In genomic region chr11:50207344-50207743, GRCm38 (mm10) we compare ENCODE assay signal across 23 mouse cellular contexts. TPM values are rescaled to one million over a fixed set of nuclear protein-coding genes. Genes with fewer than 3 reads are reported as not detected.
A peak's percentile ranks its signal among the peaks of the same experiment; 100 is the strongest.
DNase-seq lines count a peak whose midpoint lies in the region; ATAC-seq and TF ChIP-seq lines count a peak whose summit lies in the region.
"Had no signal": no experiment of that assay in that cellular context is flagged by ENCODE, and none has a peak within 500 bp of the region (broad histone marks: within the 10 kb centered on the region; RNA-seq: fewer than 3 reads in every experiment).

No protein-coding gene starts in this region.

- H3K9ac ChIP-seq in heart, embryonic 13.5 days = no peak overlapping the region
- no peak overlapping the region; the same call in 1 of the 2 replicates for H3K9ac ChIP-seq in heart, embryonic 12.5 days
- H3K9ac ChIP-seq in CH12.LX (ENCODE audit: insufficient read depth, low read depth) (0 out of 2 replicates have a peak overlapping the region, but pooled peaks have one; percentile 8), ES-E14 (ENCODE audit: insufficient read depth, low read depth, low read length, poor library complexity, severe bottlenecking) (no peak overlapping the region)
- no peak overlapping the region for H3K9ac ChIP-seq in hindbrain, embryonic 12.5 days
- H3K9ac ChIP-seq: embryonic facial prominence, embryonic 12.5 days; embryonic facial prominence, embryonic 15.5 days; hindbrain, embryonic 15.5 days had no signal

- H3K4me3 ChIP-seq in heart, embryonic 13.5 days = peak overlapping the region; percentile 96
- no peak overlapping the region for H3K4me3 ChIP-seq in heart, embryonic 12.5 days
- peak overlapping the region in 1 of 3 experiments; percentile 58 for H3K4me3 ChIP-seq in CH12.LX (replicated peaks in 1 of 3; ENCODE audit: low read depth in 2 of 3, low read length in 2 of 3, poor library complexity in 1 of 3)
- no peak overlapping the region for H3K4me3 ChIP-seq in ES-E14 (ENCODE audit: insufficient read depth in 1 of 2, low read depth in 1 of 2, low read length in 2 of 2, poor library complexity in 1 of 2, severe bottlenecking in 1 of 2)
- H3K4me3 ChIP-seq in hindbrain, embryonic 12.5 days = no peak overlapping the region
- H3K4me3 ChIP-seq: embryonic facial prominence, embryonic 12.5 days; embryonic facial prominence, embryonic 15.5 days; hindbrain, embryonic 15.5 days had no signal

- peaks cover 66% of the 10 kb centered on the region for H3K79me2 ChIP-seq in CH12.LX (replicated peaks; ENCODE audit: control insufficient read depth, extremely low read depth, insufficient read depth, poor library complexity, severe bottlenecking)

- H3K36me3 ChIP-seq in heart, embryonic 13.5 days = peaks cover 63% of the 10 kb centered on the region
- H3K36me3 ChIP-seq in heart, embryonic 12.5 days = peaks cover 62% of the 10 kb centered on the region
- H3K36me3 ChIP-seq in CH12.LX (replicated peaks in 1 of 2; ENCODE audit: control insufficient read depth in 1 of 2, insufficient read depth in 1 of 2, low read length in 1 of 2) (peaks cover 62 to 65% of the 10 kb centered on the region in 2 experiments), ES-E14 (ENCODE audit: control insufficient read depth, insufficient read depth, low read length, poor library complexity, severe bottlenecking) (peaks cover 54% of the 10 kb centered on the region)
- H3K36me3 ChIP-seq in hindbrain, embryonic 12.5 days = peaks cover 57% of the 10 kb centered on the region

- in situ Hi-C loops in CH12.LX (cut with MboI; ENCODE audit: low pct_ligation_motif_present, low pct_unique_long_range_greater_than_20kb, low sequenced_read_pairs) (no loop called here), ES-E14 (cut with MboI; ENCODE audit: low sequenced_read_pairs in 2 of 2, unreplicated experiment in 2 of 2) (no loop called here)

- no peak for TF ChIP-seq RAD21 in CH12.LX (IDR thresholded peaks at IDR 0.05; ENCODE audit: low read depth, low read length)

- no peak for ATAC-seq in heart, embryonic 13.5 days (ENCODE audit: extremely low read depth, insufficient number of reproducible peaks, low FRiP score, low TSS enrichment)
- ATAC-seq in heart, embryonic 12.5 days (ENCODE audit: insufficient number of reproducible peaks, low FRiP score) = no peak
- no peak for ATAC-seq in hindbrain, embryonic 12.5 days (ENCODE audit: low FRiP score)
- ATAC-seq: CD4-positive, CD25-positive, alpha-beta regulatory T cell, adult 4 months; forebrain, embryonic 14.5 days; intestine, postnatal 0 days; Patski had no signal

- dilution Hi-C loops in CH12.LX (cut with MboI; ENCODE audit: extremely low pct_ligation_motif_present, extremely low pct_unique_long_range_greater_than_20kb, low sequenced_read_pairs) = no loop called here

- H3K4me2 ChIP-seq in heart, embryonic 13.5 days = peak overlapping the region; percentile 87; the same call in 1 of the 2 replicates
- H3K4me2 ChIP-seq in heart, embryonic 12.5 days = no peak overlapping the region
- H3K4me2 ChIP-seq in CH12.LX (ENCODE audit: insufficient read depth, low read depth, poor library complexity, severe bottlenecking) = peak overlapping the region; percentile 85; the same call in 1 of the 2 replicates
- H3K4me2 ChIP-seq in hindbrain, embryonic 12.5 days (replicated peaks) = no peak overlapping the region
- H3K4me2 ChIP-seq: embryonic facial prominence, embryonic 12.5 days; embryonic facial prominence, embryonic 15.5 days; heart, embryonic 11.5 days; hindbrain, embryonic 15.5 days had no signal

- H3K27me3 ChIP-seq in heart, embryonic 13.5 days (replicated peaks) = no peaks in the 10 kb centered on the region
- no peaks in the 10 kb centered on the region for H3K27me3 ChIP-seq in heart, embryonic 12.5 days (replicated peaks)
- no peaks in the 10 kb centered on the region for H3K27me3 ChIP-seq in CH12.LX (replicated peaks)
- no peaks in the 10 kb centered on the region for H3K27me3 ChIP-seq in hindbrain, embryonic 12.5 days
- H3K27me3 ChIP-seq: embryonic facial prominence, embryonic 12.5 days; embryonic facial prominence, embryonic 15.5 days; hindbrain, embryonic 15.5 days; Patski had no signal

- no peaks in the 10 kb centered on the region for H3K9me3 ChIP-seq in heart, embryonic 13.5 days
- no peaks in the 10 kb centered on the region for H3K9me3 ChIP-seq in heart, embryonic 12.5 days (replicated peaks)
- H3K9me3 ChIP-seq in CH12.LX (replicated peaks; ENCODE audit: low read length) (no peaks in the 10 kb centered on the region), ES-E14 (ENCODE audit: control insufficient read depth, insufficient read depth, low read depth, low read length) (no peaks in the 10 kb centered on the region)
- no peaks in the 10 kb centered on the region for H3K9me3 ChIP-seq in hindbrain, embryonic 12.5 days (replicated peaks)
- H3K9me3 ChIP-seq: embryonic facial prominence, embryonic 12.5 days; embryonic facial prominence, embryonic 15.5 days; G1E; hindbrain, embryonic 15.5 days had no signal

- TF ChIP-seq POLR2A in CH12.LX (IDR thresholded peaks at IDR 0.05; ENCODE audit: low read depth, low read length) = no peak

- 94% methylated on average over 14 of the region's 14 CpGs for WGBS in heart, embryonic 13.5 days
- 99% methylated on average over 14 of the region's 14 CpGs for WGBS in heart, embryonic 12.5 days
- 95% methylated on average over 14 of the region's 14 CpGs for WGBS in hindbrain, embryonic 12.5 days

- H3K27ac ChIP-seq in heart, embryonic 13.5 days (replicated peaks) = no peak overlapping the region
- H3K27ac ChIP-seq in heart, embryonic 12.5 days (ENCODE audit: poor library complexity, severe bottlenecking) = no peak overlapping the region
- H3K27ac ChIP-seq in CH12.LX (ENCODE audit: insufficient read depth, low read depth) (no peak overlapping the region), ES-E14 (ENCODE audit: insufficient read depth, low read depth, low read length, poor library complexity, severe bottlenecking) (peak overlapping the region; percentile 14; the same call in 1 of the 2 replicates)
- H3K27ac ChIP-seq in hindbrain, embryonic 12.5 days = no peak overlapping the region
- H3K27ac ChIP-seq: embryonic facial prominence, embryonic 12.5 days; embryonic facial prominence, embryonic 15.5 days; hindbrain, embryonic 15.5 days had no signal

- peaks cover 34% of the 10 kb centered on the region for H3K4me1 ChIP-seq in heart, embryonic 13.5 days
- peaks cover 24% of the 10 kb centered on the region for H3K4me1 ChIP-seq in heart, embryonic 12.5 days (replicated peaks)
- H3K4me1 ChIP-seq in CH12.LX (ENCODE audit: control insufficient read depth in 1 of 2, insufficient read depth in 2 of 2) = peaks cover 18 to 53% of the 10 kb centered on the region in 2 experiments
- H3K4me1 ChIP-seq in ES-E14 (ENCODE audit: control insufficient read depth in 2 of 2, insufficient read depth in 2 of 2, low read length in 2 of 2, poor library complexity in 1 of 2) = peaks cover 5 to 10% of the 10 kb centered on the region in 2 experiments; a peak in 2 of 4 replicates
- H3K4me1 ChIP-seq in hindbrain, embryonic 12.5 days = peaks cover 17% of the 10 kb centered on the region

- TF ChIP-seq EP300 in CH12.LX (IDR thresholded peaks at IDR 0.05; ENCODE audit: low read length) = no peak

- TF ChIP-seq CTCF in CH12.LX (conservative IDR thresholded peaks at IDR 0.05 in 1 of 2, IDR thresholded peaks at IDR 0.05 in 1 of 2; ENCODE audit: low read depth in 2 of 2, low read length in 2 of 2) = no peak

- DNase-seq in CH12.LX (ENCODE audit: extremely low read depth) = no peak
- DNase-seq in ES-E14 (ENCODE audit: low read depth, low spot score) = no peak
- DNase-seq in kidney, adult 11 months = no peak
- DNase-seq: adrenal gland, postnatal 10 days; adrenal gland, postnatal 36 days; cerebellum, adult 18-20 months; cerebellum, adult 9-10 months; cerebellum, postnatal 14 days; gastrocnemius, postnatal 14 days; heart, postnatal 14 days; heart, postnatal 4 days had no signal

TF ChIP-seq in CH12.LX, 34 proteins besides CTCF, POLR2A, EP300 and RAD21 (continues in another document):
- TF ChIP-seq CHD2 (IDR thresholded peaks at IDR 0.05; ENCODE audit: low read length) = no peak

TF ChIP-seq in ES-E14, 5 proteins besides CTCF, POLR2A, EP300 and RAD21 (continues in another document):
- no peak for TF ChIP-seq HCFC1 (IDR thresholded peaks at IDR 0.05; ENCODE audit: borderline replicate concordance, insufficient read depth, low read length)

RNA-seq across cellular contexts. Expression of gene Sqstm1, which starts 3.3 kb away (rescaled TPM):
- 265 and 277 TPM in 2 replicates for polyA plus RNA-seq in heart, embryonic 13.5 days (2015; fragmentation: Nextera tagmentation; extraction: Ambion mirVana)
- 209 and 210 TPM in 2 replicates for polyA plus RNA-seq in heart, embryonic 12.5 days (2016; fragmentation: Nextera tagmentation; extraction: Ambion mirVana)
- total RNA-seq in CH12.LX (2012; rRNA removed) (311 and 456 TPM in 2 replicates), CH12.LX (2014; rRNA removed) (198 and 202 TPM in 2 replicates), ES-E14 (2012; rRNA removed) (140 and 234 TPM in 2 replicates)
- 579 and 599 TPM in 2 replicates for polyA plus RNA-seq in CH12.LX (2012; ENCODE audit: insufficient read length, low read depth)
- polyA plus RNA-seq in hindbrain, embryonic 12.5 days (2016; fragmentation: Nextera tagmentation; extraction: Ambion mirVana) = 231 and 234 TPM in 2 replicates

RNA-seq across cellular contexts. Expression of gene Mgat4b, which starts 3.3 kb away (rescaled TPM):
- 22.2 and 25.2 TPM in 2 replicates for polyA plus RNA-seq in heart, embryonic 13.5 days (2015; fragmentation: Nextera tagmentation; extraction: Ambion mirVana)
- 35.4 and 39.3 TPM in 2 replicates for polyA plus RNA-seq in heart, embryonic 12.5 days (2016; fragmentation: Nextera tagmentation; extraction: Ambion mirVana)
- 12.8 and 16.2 TPM in 2 replicates for total RNA-seq in CH12.LX (2012; rRNA removed)
- total RNA-seq in CH12.LX (2014; rRNA removed) = 4.2 and 4.6 TPM in 2 replicates
- polyA plus RNA-seq in CH12.LX (2012; ENCODE audit: insufficient read length, low read depth) = 27.2 and 27.4 TPM in 2 replicates
- 22.6 and 28.1 TPM in 2 replicates for total RNA-seq in ES-E14 (2012; rRNA removed)
- polyA plus RNA-seq in hindbrain, embryonic 12.5 days (2016; fragmentation: Nextera tagmentation; extraction: Ambion mirVana) = 45.1 and 52.8 TPM in 2 replicates

RNA-seq across cellular contexts. Expression of gene Ltc4s, which starts 31.1 kb away (rescaled TPM):
- 1.1 and 2.9 TPM in 2 replicates for polyA plus RNA-seq in heart, embryonic 13.5 days (2015; fragmentation: Nextera tagmentation; extraction: Ambion mirVana)
- 0.63 and 0.70 TPM in 2 replicates for polyA plus RNA-seq in heart, embryonic 12.5 days (2016; fragmentation: Nextera tagmentation; extraction: Ambion mirVana)
- total RNA-seq in CH12.LX (2012; rRNA removed) = 1.1 and 1.4 TPM in 2 replicates
- total RNA-seq in CH12.LX (2014; rRNA removed) = 0.47 TPM in 1 of 2 replicates, not detected in the other
- 2.0 and 3.1 TPM in 2 replicates for polyA plus RNA-seq in CH12.LX (2012; ENCODE audit: insufficient read length, low read depth)
- total RNA-seq in ES-E14 (2012; rRNA removed) = 1.9 and 2.3 TPM in 2 replicates
- polyA plus RNA-seq in hindbrain, embryonic 12.5 days (2016; fragmentation: Nextera tagmentation; extraction: Ambion mirVana) = 0.61 and 1.3 TPM in 2 replicates
- total RNA-seq: G1E had no signal
- polyA plus RNA-seq: CD4-positive, CD25-positive, alpha-beta regulatory T cell, adult 4 months; G1E; Patski had no signal

RNA-seq across cellular contexts. Expression of gene Mrnip, which starts 33.1 kb away (rescaled TPM):
- polyA plus RNA-seq in heart, embryonic 13.5 days (2015; fragmentation: Nextera tagmentation; extraction: Ambion mirVana) = 12.8 and 13.0 TPM in 2 replicates
- polyA plus RNA-seq in heart, embryonic 12.5 days (2016; fragmentation: Nextera tagmentation; extraction: Ambion mirVana) = 10.1 and 11.6 TPM in 2 replicates
- total RNA-seq in CH12.LX (2012; rRNA removed) (30.4 and 36.7 TPM in 2 replicates), CH12.LX (2014; rRNA removed) (26.7 and 29.7 TPM in 2 replicates), ES-E14 (2012; rRNA removed) (13.0 and 14.6 TPM in 2 replicates)
- polyA plus RNA-seq in CH12.LX (2012; ENCODE audit: insufficient read length, low read depth) = 22.5 and 22.8 TPM in 2 replicates
- polyA plus RNA-seq in hindbrain, embryonic 12.5 days (2016; fragmentation: Nextera tagmentation; extraction: Ambion mirVana) = 21.1 and 22.2 TPM in 2 replicates

Comparison
In these comparisons a context has a peak if more than half of its experiments do, and no peak if none do; other contexts are left out.
1. H3K4me2 ChIP-seq: peak in heart, embryonic 13.5 days (single experiment) and CH12.LX (single experiment); none in heart, embryonic 12.5 days (single experiment) and hindbrain, embryonic 12.5 days (single experiment).